Mouse (Mus musculus): ENCODE measurements around the gene Plbd1.

Plbd1 gene

GRCm38 (mm10) chr6:136661706-136662016 lies at the start of gene Plbd1:
Gene Plbd1 (minus strand): TSS chr6:136661928.
- peak; percentile 61 to 69 for DNase-seq (ENCODE audit: low spot score in 2 of 2)

GRCm38 (mm10) chr6:136710408-136710807 lies 48.7 kb upstream of the Plbd1 start:
- no peak for DNase-seq (ENCODE audit: low spot score in 2 of 2)

- DNase-seq (ENCODE audit: low spot score in 2 of 2), result no peak
Observed at GRCm38 (mm10) chr6:136708597-136708996, 46.9 kb upstream of the Plbd1 start.

GRCm38 (mm10) chr6:136701878-136702277 lies 40.1 kb upstream of the Plbd1 start:
- no peak for DNase-seq (ENCODE audit: low spot score in 2 of 2)

- no peak for DNase-seq (ENCODE audit: low spot score in 2 of 2)
Observed at GRCm38 (mm10) chr6:136701185-136701584, 39.5 kb upstream of the Plbd1 start.

- DNase-seq (ENCODE audit: low spot score in 2 of 2), result no peak
Observed at GRCm38 (mm10) chr6:136691314-136691713, 29.6 kb upstream of the Plbd1 start.

- no peak for DNase-seq (ENCODE audit: low spot score in 2 of 2)
Observed at GRCm38 (mm10) chr6:136690527-136690926, 28.8 kb upstream of the Plbd1 start.

- peak; percentile 22 to 60 for DNase-seq (ENCODE audit: low spot score in 2 of 2)
Observed at GRCm38 (mm10) chr6:136689790-136690413, 28.2 kb upstream of the Plbd1 start.

GRCm38 (mm10) chr6:136685433-136685832 lies 23.7 kb upstream of the Plbd1 start:
- no peak for DNase-seq (ENCODE audit: low spot score in 2 of 2)

- peak; percentile 38 to 52 for DNase-seq (ENCODE audit: low spot score in 2 of 2)
Observed at GRCm38 (mm10) chr6:136683410-136684334, 21.9 kb upstream of the Plbd1 start.

GRCm38 (mm10) chr6:136679381-136679780 lies 17.7 kb upstream of the Plbd1 start:
- no peak for DNase-seq (ENCODE audit: low spot score in 2 of 2)

- DNase-seq (ENCODE audit: low spot score in 2 of 2), result no peak
Observed at GRCm38 (mm10) chr6:136674935-136675334, 13.2 kb upstream of the Plbd1 start.

- peak; percentile 81 to 84 for DNase-seq (ENCODE audit: low spot score in 2 of 2)
Observed at GRCm38 (mm10) chr6:136672467-136672866, 10.7 kb upstream of the Plbd1 start.

- DNase-seq (ENCODE audit: low spot score in 2 of 2), result no peak
Observed at GRCm38 (mm10) chr6:136669274-136669673, 7.5 kb upstream of the Plbd1 start.

- DNase-seq (ENCODE audit: low spot score in 2 of 2), result no peak
Observed at GRCm38 (mm10) chr6:136668266-136668986, 6.7 kb upstream of the Plbd1 start.

GRCm38 (mm10) chr6:136662063-136662462 lies 335 bp upstream of the Plbd1 start:
- DNase-seq (ENCODE audit: low spot score in 2 of 2), result no peak

- DNase-seq (ENCODE audit: low spot score in 2 of 2), result no peak
Observed at GRCm38 (mm10) chr6:136660831-136661705, 660 bp downstream of the Plbd1 start.

GRCm38 (mm10) chr6:136659226-136659625 lies 2.5 kb downstream of the Plbd1 start:
- no peak for DNase-seq (ENCODE audit: low spot score in 2 of 2)

GRCm38 (mm10) chr6:136658303-136658702 lies 3.4 kb downstream of the Plbd1 start:
- DNase-seq (ENCODE audit: low spot score in 2 of 2), result no peak

- DNase-seq (ENCODE audit: low spot score in 2 of 2), result no peak
Observed at GRCm38 (mm10) chr6:136655786-136656185, 5.9 kb downstream of the Plbd1 start.

GRCm38 (mm10) chr6:136654470-136654869 lies 7.3 kb downstream of the Plbd1 start:
- no peak for DNase-seq (ENCODE audit: low spot score in 2 of 2)

Data from heart, adult 9 months (tissue).